Mouse (Mus musculus) olfactory bulb, adult 2 months (tissue): ENCODE data around the gene Hdac4. TPM values are rescaled to one million over a fixed set of nuclear protein-coding genes. Genes with fewer than 3 reads are reported as not detected.
A peak's percentile ranks its signal among the peaks of the same experiment; 100 is the strongest.

Source experiments
- H3K27ac ChIP-seq: fragments of 200-500 bp; 2 replicates; pipeline ENCODE4 v1.5.1; 2012; ENCODE audit warnings: low read depth, low read length; ENCODE audit not compliant: insufficient read depth
- H3K4me1 ChIP-seq: fragments of 200-500 bp; 2 replicates; pipeline ENCODE4 v1.6.1; 2012; ENCODE audit warnings: low read length; ENCODE audit not compliant: control insufficient read depth, insufficient read depth
- H3K4me3 ChIP-seq: fragments of 200-500 bp; 2 replicates; pipeline ENCODE4 v1.5.1; 2012; ENCODE audit warnings: mild to moderate bottlenecking, low read depth, low read length, moderate library complexity; ENCODE audit not compliant: insufficient read depth
- CTCF ChIP-seq: fragments of 200-500 bp; IDR thresholded peaks from 2 replicates; pipeline ENCODE4 v1.5.1; 2012; ENCODE audit warnings: low read depth, mild to moderate bottlenecking, low read length, moderate library complexity; ENCODE audit not compliant: insufficient read depth
- POLR2A ChIP-seq: fragments of 200-500 bp; IDR thresholded peaks from 2 replicates; pipeline ENCODE4 v1.6.1; 2012; ENCODE audit warnings: mild to moderate bottlenecking, low read depth, low read length, moderate library complexity; ENCODE audit not compliant: insufficient read depth
- WGBS: fragments of 180-500 bp; shearing (Covaris S2); methylation state at CpG from one replicate; pipeline ENCODE4 v1.1.7; 2018; 5-methylcytosine and 5-hydroxymethylcytosine counted together
- polyA plus RNA-seq: library from polyadenylated mRNA; stranded (reverse); fragments of >200 nt; gene quantifications from 2 replicates; pipeline ENCODE4 v1.2.4, GENCODE M21; 2012; ENCODE audit warnings: low replicate concordance; ENCODE audit not compliant: missing spikeins, insufficient read depth, insufficient read length

Gene Hdac4
- polyA plus RNA-seq, 1 experiment: not detected

- TF ChIP-seq POLR2A (no peak), CTCF (no peak)
- 55% methylated on average over 8 of the region's 8 CpGs for WGBS
- Histone ChIP-seq H3K27ac (peak overlapping the region; percentile 73; the same call in 1 of the 2 replicates), H3K4me3 (no peak overlapping the region), H3K4me1 (peaks cover 14% of the 10 kb centered on the region)
These were observed 314.6 kb downstream of the Hdac4 start for GRCm38 (mm10) chr1:91880899-91881298.

- no peak for TF ChIP-seq POLR2A
- TF ChIP-seq CTCF: no peak
- Histone ChIP-seq H3K4me3 (no peak overlapping the region), H3K4me1 (peaks cover 14% of the 10 kb centered on the region), H3K27ac (peak overlapping the region; percentile 73)
- WGBS: 50% methylated on average over 12 of the region's 12 CpGs
These were observed 315.3 kb downstream of the Hdac4 start for GRCm38 (mm10) chr1:91880156-91880555.
